Mouse (Mus musculus) MEL (cell line): ENCODE measurements around the gene Pias3. TPM values are rescaled to one million over a fixed set of nuclear protein-coding genes. Genes with fewer than 3 reads are reported as not detected.

Experiments
- DNase-seq: peaks from one replicate; pipeline ENCODE4 v3.0.0; 2011; ENCODE audit warnings: low read depth, low spot score
- H3K27ac ChIP-seq: 2 replicates; pipeline ENCODE4 v1.5.1; 2012; ENCODE audit warnings: low read depth, mild to moderate bottlenecking, control low read depth, low read length, moderate library complexity; ENCODE audit not compliant: control insufficient read depth
- H3K27me3 ChIP-seq, 2 experiments: fragments of 150-350 bp in 1 of 2; sonication (generic) in 1 of 2; 2 replicates each; pipeline ENCODE4 v1.6.1; 2012; ENCODE audit warnings: low read length in 2 of 2, mild to moderate bottlenecking in 2 of 2, improper control_type of control experiment in 1 of 2, moderate library complexity in 1 of 2; ENCODE audit not compliant: insufficient read depth in 2 of 2, control insufficient read depth in 1 of 2
- H3K36me3 ChIP-seq, 2 experiments: 2 replicates each; pipeline ENCODE4 v1.6.1; 2012 to 2014; ENCODE audit warnings: low read length in 2 of 2, improper control_type of control experiment in 1 of 2, inconsistent platforms in 1 of 2, mild to moderate bottlenecking in 1 of 2; ENCODE audit not compliant: insufficient read depth in 2 of 2, control insufficient read depth in 1 of 2
- H3K4me1 ChIP-seq, 2 experiments: fragments of 150-350 bp in 1 of 2; sonication (generic) in 1 of 2; 2 replicates each; pipeline ENCODE4 v1.6.1; 2012; ENCODE audit warnings: low read length in 2 of 2, improper control_type of control experiment in 1 of 2, mild to moderate bottlenecking in 1 of 2; ENCODE audit not compliant: insufficient read depth in 2 of 2, control insufficient read depth in 1 of 2
- H3K4me3 ChIP-seq, 2 experiments: fragments of 150-350 bp in 1 of 2; sonication (generic) in 1 of 2; 2 replicates each; pipeline ENCODE4 v1.5.1; 2012; ENCODE audit warnings: low read depth in 2 of 2, low read length in 2 of 2, mild to moderate bottlenecking in 2 of 2, moderate library complexity in 2 of 2, control low read depth in 1 of 2, improper control_type of control experiment in 1 of 2; ENCODE audit not compliant: control insufficient read depth in 1 of 2, insufficient read depth in 1 of 2
- H3K79me2 ChIP-seq: 2 replicates; pipeline ENCODE4 v1.6.1; 2012; ENCODE audit warnings: mild to moderate bottlenecking, low read length, moderate library complexity; ENCODE audit not compliant: control insufficient read depth, poor library complexity, insufficient read depth
- H3K9ac ChIP-seq: 2 replicates; pipeline ENCODE4 v1.6.1; 2012; ENCODE audit warnings: low read depth, mild to moderate bottlenecking, control low read depth, low read length, moderate library complexity; ENCODE audit not compliant: control insufficient read depth, poor library complexity, severe bottlenecking
- H3K9me3 ChIP-seq: fragments of 150-350 bp; sonication (generic); replicated peaks from 2 replicates; pipeline ENCODE4 v1.6.1; 2012; ENCODE audit warnings: mild to moderate bottlenecking, low read length, improper control_type of control experiment, moderate library complexity; ENCODE audit not compliant: insufficient read depth
- BHLHE40 ChIP-seq: IDR thresholded peaks from 2 replicates; pipeline ENCODE4 v1.6.1; 2012; ENCODE audit warnings: low read depth, mild to moderate bottlenecking, inconsistent platforms, low read length, improper control_type of control experiment, borderline replicate concordance
- CHD1 ChIP-seq: IDR thresholded peaks from 2 replicates; pipeline ENCODE4 v1.6.1; 2012; ENCODE audit warnings: low read depth, mild to moderate bottlenecking, inconsistent platforms, low read length, improper control_type of control experiment
- CTCF ChIP-seq, 3 experiments: IDR thresholded peaks in 2 of 3; conservative IDR thresholded peaks in 1 of 3; 2 replicates each; pipeline ENCODE4 v1.5.1; 2011 to 2012; ENCODE audit warnings: low read length in 3 of 3, low read depth in 2 of 3, mild to moderate bottlenecking in 2 of 3, improper control_type of control experiment in 1 of 3, inconsistent platforms in 1 of 3, mixed read lengths in 1 of 3, moderate library complexity in 1 of 3; ENCODE audit not compliant: control insufficient read depth in 1 of 3, insufficient read depth in 1 of 3, poor library complexity in 1 of 3, severe bottlenecking in 1 of 3
- ELF1 ChIP-seq: IDR thresholded peaks from 2 replicates; pipeline ENCODE4 v1.6.1; 2014; ENCODE audit warnings: low read depth, mild to moderate bottlenecking, inconsistent platforms, low read length, improper control_type of control experiment, moderate library complexity
- EP300 ChIP-seq, 2 experiments: IDR thresholded peaks; 2 replicates each; pipeline ENCODE4 v1.6.1; 2011; ENCODE audit warnings: improper control_type of control experiment in 2 of 2, low read length in 2 of 2, low read depth in 1 of 2, mild to moderate bottlenecking in 1 of 2
- GABPA ChIP-seq: IDR thresholded peaks from 2 replicates; pipeline ENCODE4 v1.6.1; 2012; ENCODE audit warnings: low read depth, mild to moderate bottlenecking, inconsistent platforms, low read length, improper control_type of control experiment, moderate library complexity
- GATA1 ChIP-seq: IDR thresholded peaks from 2 replicates; pipeline ENCODE4 v1.6.1; 2011; ENCODE audit warnings: low read depth, low read length, improper control_type of control experiment
- HCFC1 ChIP-seq: IDR thresholded peaks from 2 replicates; pipeline ENCODE4 v1.6.1; 2012; ENCODE audit warnings: low read depth, mild to moderate bottlenecking, inconsistent platforms, low read length, improper control_type of control experiment, moderate library complexity
- MAX ChIP-seq: IDR thresholded peaks from 2 replicates; pipeline ENCODE4 v1.6.1; 2011; ENCODE audit warnings: low read length, improper control_type of control experiment
- MYB ChIP-seq: IDR thresholded peaks from 2 replicates; pipeline ENCODE4 v1.6.1; 2011; ENCODE audit warnings: mild to moderate bottlenecking, low read depth, low read length, improper control_type of control experiment
- POLR2A ChIP-seq, 2 experiments: IDR thresholded peaks; 2 replicates each; pipeline ENCODE4 v1.6.1; 2011 to 2012; ENCODE audit warnings: low read length in 2 of 2, mild to moderate bottlenecking in 2 of 2, control low read depth in 1 of 2, improper control_type of control experiment in 1 of 2, low read depth in 1 of 2, moderate library complexity in 1 of 2; ENCODE audit not compliant: control insufficient read depth in 1 of 2, insufficient read depth in 1 of 2, poor library complexity in 1 of 2
- POLR2AphosphoS2 ChIP-seq: IDR thresholded peaks from 2 replicates; pipeline ENCODE4 v1.6.1; 2011; ENCODE audit warnings: low read length, improper control_type of control experiment
- RAD21 ChIP-seq: IDR thresholded peaks from 2 replicates; pipeline ENCODE4 v1.6.1; 2011; ENCODE audit warnings: mild to moderate bottlenecking, low read depth, low read length, improper control_type of control experiment
- SIN3A ChIP-seq: IDR thresholded peaks from 2 replicates; pipeline ENCODE4 v1.6.1; 2012; ENCODE audit warnings: low read length, improper control_type of control experiment, inconsistent platforms
- SMC3 ChIP-seq: IDR thresholded peaks from 2 replicates; pipeline ENCODE4 v1.6.1; 2011; ENCODE audit warnings: low read depth, low read length, improper control_type of control experiment
- TBP ChIP-seq: IDR thresholded peaks from 2 replicates; pipeline ENCODE4 v1.8.0; 2011; ENCODE audit warnings: low read depth, low read length, improper control_type of control experiment
- UBTF ChIP-seq: IDR thresholded peaks from 2 replicates; pipeline ENCODE4 v1.6.1; 2012; ENCODE audit warnings: low read depth, mild to moderate bottlenecking, inconsistent platforms, low read length, improper control_type of control experiment, moderate library complexity, borderline replicate concordance; ENCODE audit not compliant: insufficient read depth
- ZC3H11A ChIP-seq: IDR thresholded peaks from 2 replicates; pipeline ENCODE4 v1.6.1; 2012; ENCODE audit warnings: low read depth, mild to moderate bottlenecking, inconsistent platforms, low read length, improper control_type of control experiment
- ZNF384 ChIP-seq: IDR thresholded peaks from 2 replicates; pipeline ENCODE4 v1.6.1; 2012; ENCODE audit warnings: low read depth, mild to moderate bottlenecking, inconsistent platforms, low read length, improper control_type of control experiment
- polyA plus RNA-seq, 2 experiments: library from polyadenylated mRNA; stranded (reverse) in 1 of 2; unstranded in 1 of 2; fragments of >175 nt in 1 of 2; fragments of >200 nt in 1 of 2; gene quantifications; 2 replicates each; pipeline versions ENCODE4 v1.2.1 to v1.2.4; 2012; ENCODE audit warnings: low replicate concordance in 2 of 2, low read depth in 1 of 2; ENCODE audit not compliant: insufficient read length in 2 of 2, insufficient read depth in 1 of 2, missing spikeins in 1 of 2
- total RNA-seq: library from RNA; depleted of rRNA; stranded (reverse); fragments of 300-350 nt; gene quantifications from 2 replicates; pipeline ENCODE4 v1.2.3, GENCODE M21; 2012

Gene Pias3
- total and polyA plus RNA-seq, 3 experiments = 5.9 to 26.8 TPM; not detected in 1

- Histone ChIP-seq H3K36me3 (peaks cover 0 to 12% of the 10 kb centered on the region in 2 experiments; a peak in 2 of 4 replicates), H3K27ac (no peak overlapping the region), H3K4me3 (no peak overlapping the region), H3K27me3 (no peaks in the 10 kb centered on the region), H3K4me1 (peaks cover 3 to 12% of the 10 kb centered on the region in 2 experiments), H3K9ac (no peak overlapping the region), H3K79me2 (no peaks in the 10 kb centered on the region; the same call in 1 of the 2 replicates), H3K9me3 (no peaks in the 10 kb centered on the region)
- TF ChIP-seq ELF1 (no peak), MYB (no peak), GABPA (no peak), POLR2A (IDR thresholded peaks at IDR 0.05; ENCODE audit: control insufficient read depth in 1 of 2, insufficient read depth in 1 of 2, low read depth in 1 of 2, low read length in 2 of 2, poor library complexity in 1 of 2) (no peak), MAX (no peak), BHLHE40 (no peak), HCFC1 (no peak), UBTF (no peak)
- DNase-seq = no peak
Measured at GRCm38 (mm10) chr3:96666916-96667315, 29.3 kb upstream of the Pias3 start.

GRCm38 (mm10) chr3:96667316-96667715 is 28.9 kb upstream of the Pias3 start:
- Histone ChIP-seq H3K9me3 (no peaks in the 10 kb centered on the region), H3K9ac (no peak overlapping the region), H3K27me3 (no peaks in the 10 kb centered on the region), H3K4me3 (no peak overlapping the region), H3K27ac (no peak overlapping the region), H3K79me2 (no peaks in the 10 kb centered on the region; the same call in 1 of the 2 replicates), H3K4me1 (peaks cover 3 to 12% of the 10 kb centered on the region in 2 experiments), H3K36me3 (peaks cover 0 to 12% of the 10 kb centered on the region in 2 experiments; a peak in 2 of 4 replicates)
- TF ChIP-seq SMC3 (peak; percentile 80), POLR2AphosphoS2 (no peak), SIN3A (peak; percentile 17; the same call in 1 of the 2 replicates), CHD1 (no peak), CTCF (IDR thresholded peaks at IDR 0.05 in 2 of 3, conservative IDR thresholded peaks at IDR 0.05 in 1 of 3; ENCODE audit: control insufficient read depth in 1 of 3, insufficient read depth in 1 of 3, low read depth in 2 of 3, low read length in 3 of 3, poor library complexity in 1 of 3, severe bottlenecking in 1 of 3) (peak; percentile 78 to 83 (median 79)), ZC3H11A (peak; percentile 88), RAD21 (peak; percentile 78)
- DNase-seq = peak; percentile 81

- no peak for TF ChIP-seq EP300 (IDR thresholded peaks at IDR 0.05; ENCODE audit: low read depth in 1 of 2, low read length in 2 of 2)
- peak; percentile 38; the same call in 1 of the 2 replicates for TF ChIP-seq ZNF384
- TF ChIP-seq TBP = peak; percentile 93
- no peak for TF ChIP-seq GATA1
- TF ChIP-seq, all 39 proteins: peak for 2
- Histone ChIP-seq H3K27ac (no peak overlapping the region), H3K4me3 (no peak overlapping the region), H3K9ac (no peak overlapping the region), H3K4me1 (peaks cover 3 to 12% of the 10 kb centered on the region in 2 experiments), H3K27me3 (no peaks in the 10 kb centered on the region), H3K9me3 (no peaks in the 10 kb centered on the region), H3K79me2 (no peaks in the 10 kb centered on the region; the same call in 1 of the 2 replicates), H3K36me3 (peaks cover 0 to 12% of the 10 kb centered on the region in 2 experiments; a peak in 2 of 4 replicates)
- peak; percentile 49 for DNase-seq
Measured at GRCm38 (mm10) chr3:96668424-96669067, 27.6 kb upstream of the Pias3 start.
